Mouse (Mus musculus): Measurements from ENCODE around the gene Cntrob. TPM values are rescaled to one million over a fixed set of nuclear protein-coding genes. Genes with fewer than 3 reads are reported as not detected.

Cntrob gene
- polyA plus RNA-seq, 1 experiment, result 4.9 TPM

GRCm38 (mm10) chr11:69362021-69362420 lies 38.4 kb upstream of the Cntrob start:
- Histone ChIP-seq H3K4me1 (ENCODE audit: control insufficient read depth) (peaks cover 16% of the 10 kb centered on the region), H3K9me3 (ENCODE audit: control insufficient read depth, low read length) (no peaks in the 10 kb centered on the region), H3K36me3 (ENCODE audit: control insufficient read depth) (peaks cover 18% of the 10 kb centered on the region; the same call in 1 of the 2 replicates), H3K4me3 (replicated peaks) (no peak overlapping the region), H3K27me3 (ENCODE audit: control insufficient read depth) (peaks cover 35% of the 10 kb centered on the region)
- TF ChIP-seq GATA1 (IDR thresholded peaks at IDR 0.05; ENCODE audit: low read length) (no peak), TAL1 (IDR thresholded peaks at IDR 0.05; ENCODE audit: low read length) (no peak)

GRCm38 (mm10) chr11:69357690-69358089 lies 34.1 kb upstream of the Cntrob start:
- Histone ChIP-seq H3K9me3 (ENCODE audit: control insufficient read depth, low read length) (no peaks in the 10 kb centered on the region), H3K27me3 (ENCODE audit: control insufficient read depth) (peaks cover 5% of the 10 kb centered on the region), H3K4me1 (ENCODE audit: control insufficient read depth) (no peaks in the 10 kb centered on the region), H3K36me3 (ENCODE audit: control insufficient read depth) (peaks cover 26% of the 10 kb centered on the region; the same call in 1 of the 2 replicates), H3K4me3 (replicated peaks) (no peak overlapping the region)
- no peak for TF ChIP-seq GATA1 (IDR thresholded peaks at IDR 0.05; ENCODE audit: low read length)

- no peak overlapping the region for H3K4me3 ChIP-seq (replicated peaks)
- H3K27me3 ChIP-seq (ENCODE audit: control insufficient read depth), result peaks cover 5% of the 10 kb centered on the region
- TF ChIP-seq GATA1 (IDR thresholded peaks at IDR 0.05; ENCODE audit: low read length) (no peak), TAL1 (IDR thresholded peaks at IDR 0.05; ENCODE audit: low read length) (no peak)
- peaks cover 26% of the 10 kb centered on the region; the same call in 1 of the 2 replicates for H3K36me3 ChIP-seq (ENCODE audit: control insufficient read depth)
- no peaks in the 10 kb centered on the region for H3K4me1 ChIP-seq (ENCODE audit: control insufficient read depth)
- no peaks in the 10 kb centered on the region for H3K9me3 ChIP-seq (ENCODE audit: control insufficient read depth, low read length)
These were observed 33.0 kb upstream of the Cntrob start for GRCm38 (mm10) chr11:69356544-69356943.

- H3K36me3 ChIP-seq (ENCODE audit: control insufficient read depth), result peaks cover 5% of the 10 kb centered on the region; the same call in 1 of the 2 replicates
- no peaks in the 10 kb centered on the region for H3K4me1 ChIP-seq (ENCODE audit: control insufficient read depth)
- TF ChIP-seq GATA1 (IDR thresholded peaks at IDR 0.05; ENCODE audit: low read length) (no peak), TAL1 (IDR thresholded peaks at IDR 0.05; ENCODE audit: low read length) (no peak)
- no peak overlapping the region for H3K4me3 ChIP-seq (replicated peaks)
- H3K27me3 ChIP-seq (ENCODE audit: control insufficient read depth), result peaks cover 21% of the 10 kb centered on the region
- H3K9me3 ChIP-seq (ENCODE audit: control insufficient read depth, low read length), result no peaks in the 10 kb centered on the region
These were observed 22.9 kb upstream of the Cntrob start for GRCm38 (mm10) chr11:69346441-69346840.

GRCm38 (mm10) chr11:69340161-69341131 lies 16.9 kb upstream of the Cntrob start, which contains the start of gene Rnf227:
Rnf227 (plus strand) TSS chr11:69340461.
- Histone ChIP-seq H3K27me3 (ENCODE audit: control insufficient read depth) (peaks cover 61% of the 10 kb centered on the region), H3K4me1 (ENCODE audit: control insufficient read depth) (peaks cover 13% of the 10 kb centered on the region), H3K36me3 (ENCODE audit: control insufficient read depth) (no peaks in the 10 kb centered on the region; the same call in 1 of the 2 replicates), H3K9me3 (ENCODE audit: control insufficient read depth, low read length) (peaks cover 17% of the 10 kb centered on the region), H3K4me3 (replicated peaks) (peak within 1 kb of the TSS; percentile 59)
- TF ChIP-seq TAL1 (IDR thresholded peaks at IDR 0.05; ENCODE audit: low read length), result no peak
- no peak for TF ChIP-seq GATA1 (IDR thresholded peaks at IDR 0.05; ENCODE audit: low read length)

GRCm38 (mm10) chr11:69334796-69335195 lies 11.2 kb upstream of the Cntrob start:
- Histone ChIP-seq H3K36me3 (ENCODE audit: control insufficient read depth) (no peaks in the 10 kb centered on the region), H3K9me3 (ENCODE audit: control insufficient read depth, low read length) (peaks cover 8% of the 10 kb centered on the region), H3K4me3 (replicated peaks) (no peak overlapping the region), H3K27me3 (ENCODE audit: control insufficient read depth) (peaks cover 53% of the 10 kb centered on the region), H3K4me1 (ENCODE audit: control insufficient read depth) (peaks cover 28% of the 10 kb centered on the region)
- TF ChIP-seq TAL1 (IDR thresholded peaks at IDR 0.05; ENCODE audit: low read length) (no peak), GATA1 (IDR thresholded peaks at IDR 0.05; ENCODE audit: low read length) (no peak)

GRCm38 (mm10) chr11:69333922-69334321 lies 10.3 kb upstream of the Cntrob start:
- Histone ChIP-seq H3K9me3 (ENCODE audit: control insufficient read depth, low read length) (peaks cover 8% of the 10 kb centered on the region), H3K4me1 (ENCODE audit: control insufficient read depth) (peaks cover 28% of the 10 kb centered on the region), H3K4me3 (replicated peaks) (no peak overlapping the region), H3K36me3 (ENCODE audit: control insufficient read depth) (no peaks in the 10 kb centered on the region), H3K27me3 (ENCODE audit: control insufficient read depth) (peaks cover 53% of the 10 kb centered on the region)
- TF ChIP-seq GATA1 (IDR thresholded peaks at IDR 0.05; ENCODE audit: low read length), result no peak
- TF ChIP-seq TAL1 (IDR thresholded peaks at IDR 0.05; ENCODE audit: low read length), result no peak

GRCm38 (mm10) chr11:69332713-69333253 lies 9.2 kb upstream of the Cntrob start:
- TF ChIP-seq TAL1 (IDR thresholded peaks at IDR 0.05; ENCODE audit: low read length), result no peak
- no peak for TF ChIP-seq GATA1 (IDR thresholded peaks at IDR 0.05; ENCODE audit: low read length)
- Histone ChIP-seq H3K4me3 (replicated peaks) (no peak overlapping the region), H3K36me3 (ENCODE audit: control insufficient read depth) (no peaks in the 10 kb centered on the region), H3K4me1 (ENCODE audit: control insufficient read depth) (peaks cover 28% of the 10 kb centered on the region), H3K27me3 (ENCODE audit: control insufficient read depth) (peaks cover 53% of the 10 kb centered on the region), H3K9me3 (ENCODE audit: control insufficient read depth, low read length) (peaks cover 4% of the 10 kb centered on the region)

- Histone ChIP-seq H3K27me3 (ENCODE audit: control insufficient read depth) (peaks cover 58% of the 10 kb centered on the region), H3K4me3 (replicated peaks) (peak overlapping the region; percentile 61), H3K4me1 (ENCODE audit: control insufficient read depth) (peaks cover 30% of the 10 kb centered on the region), H3K9me3 (ENCODE audit: control insufficient read depth, low read length) (no peaks in the 10 kb centered on the region), H3K36me3 (ENCODE audit: control insufficient read depth) (no peaks in the 10 kb centered on the region)
- TF ChIP-seq GATA1 (IDR thresholded peaks at IDR 0.05; ENCODE audit: low read length) (no peak), TAL1 (IDR thresholded peaks at IDR 0.05; ENCODE audit: low read length) (no peak)
These were observed 8.4 kb upstream of the Cntrob start for GRCm38 (mm10) chr11:69331929-69332405.

Measured in erythroblast, embryonic 14.5 days (primary cell).